Mouse (Mus musculus) cerebellum, adult 2 months (tissue): Measurements from ENCODE around the gene Hhipl1. TPM values are rescaled to one million over a fixed set of nuclear protein-coding genes. Genes with fewer than 3 reads are reported as not detected.

Experiments
- DNase-seq, 2 experiments: peaks; one replicate each; pipeline ENCODE4 v3.0.0; 2021
- H3K27ac ChIP-seq: fragments of 200-500 bp; 2 replicates; pipeline ENCODE4 v1.5.1; 2012; ENCODE audit warnings: low read length, control low read depth, inconsistent platforms; ENCODE audit not compliant: insufficient read depth
- H3K27me3 ChIP-seq: fragments of 200-500 bp; 2 replicates; pipeline ENCODE4 v1.6.1; 2012; ENCODE audit warnings: inconsistent platforms, mild to moderate bottlenecking, low read length, moderate library complexity; ENCODE audit not compliant: control insufficient read depth, insufficient read depth
- H3K4me1 ChIP-seq: fragments of 200-500 bp; 2 replicates; pipeline ENCODE4 v1.6.1; 2011; ENCODE audit warnings: low read length; ENCODE audit not compliant: control insufficient read depth, insufficient read depth
- H3K4me3 ChIP-seq: fragments of 200-500 bp; replicated peaks from 2 replicates; pipeline ENCODE3; 2011; ENCODE audit warnings: mild to moderate bottlenecking, low read depth, low read length, control low read depth; ENCODE audit not compliant: insufficient read depth
- CTCF ChIP-seq: fragments of 200-500 bp; IDR thresholded peaks from 2 replicates; pipeline ENCODE4 v1.5.1; 2011; ENCODE audit warnings: low read depth, mild to moderate bottlenecking, control low read depth, low read length, moderate library complexity, borderline replicate concordance; ENCODE audit not compliant: insufficient read depth
- POLR2A ChIP-seq: fragments of 200-500 bp; IDR thresholded peaks from 2 replicates; pipeline ENCODE4 v1.6.1; 2011; ENCODE audit warnings: low read length, control low read depth, borderline replicate concordance; ENCODE audit not compliant: insufficient read depth
- WGBS: fragments of 180-500 bp; shearing (Covaris S2); methylation state at CpG from one replicate; pipeline ENCODE4 v1.1.7; 2018; 5-methylcytosine and 5-hydroxymethylcytosine counted together
- polyA plus RNA-seq: library from polyadenylated mRNA; depleted of rRNA; stranded (reverse); fragments of >200 nt; gene quantifications from 2 replicates; pipeline ENCODE4 v1.2.3, GENCODE M21; 2012

Hhipl1 gene
- polyA plus RNA-seq, 1 experiment: 4.8 TPM

DNA sequence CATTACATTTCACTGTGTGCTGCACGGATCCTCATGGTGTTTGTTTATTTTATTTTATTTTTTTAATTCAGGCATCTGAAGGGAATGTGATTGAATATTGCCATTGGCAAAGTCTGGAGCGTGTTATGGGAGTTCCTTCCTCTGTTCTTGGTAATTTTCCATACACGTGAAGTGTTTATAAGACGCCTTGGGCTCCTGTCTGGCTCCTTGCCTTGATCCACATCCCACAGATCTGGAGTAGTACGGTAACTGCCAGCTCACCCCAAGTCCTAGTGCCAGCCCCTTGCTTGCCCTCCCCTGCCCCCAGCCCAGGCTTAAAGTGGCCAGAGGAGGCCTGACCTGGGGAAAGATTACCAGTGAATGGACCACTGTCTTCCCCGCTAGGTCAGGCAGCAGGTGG, 5.1 kb upstream of the Hhipl1 start:
- no peak overlapping the region for H3K27ac ChIP-seq
- 71% methylated on average over 6 of the region's 6 CpGs for WGBS
- TF ChIP-seq POLR2A (no peak), CTCF (no peak)
- DNase-seq: no peak
- no peaks in the 10 kb centered on the region for H3K27me3 ChIP-seq
- no peaks in the 10 kb centered on the region for H3K4me1 ChIP-seq
- no peak overlapping the region for H3K4me3 ChIP-seq

DNA sequence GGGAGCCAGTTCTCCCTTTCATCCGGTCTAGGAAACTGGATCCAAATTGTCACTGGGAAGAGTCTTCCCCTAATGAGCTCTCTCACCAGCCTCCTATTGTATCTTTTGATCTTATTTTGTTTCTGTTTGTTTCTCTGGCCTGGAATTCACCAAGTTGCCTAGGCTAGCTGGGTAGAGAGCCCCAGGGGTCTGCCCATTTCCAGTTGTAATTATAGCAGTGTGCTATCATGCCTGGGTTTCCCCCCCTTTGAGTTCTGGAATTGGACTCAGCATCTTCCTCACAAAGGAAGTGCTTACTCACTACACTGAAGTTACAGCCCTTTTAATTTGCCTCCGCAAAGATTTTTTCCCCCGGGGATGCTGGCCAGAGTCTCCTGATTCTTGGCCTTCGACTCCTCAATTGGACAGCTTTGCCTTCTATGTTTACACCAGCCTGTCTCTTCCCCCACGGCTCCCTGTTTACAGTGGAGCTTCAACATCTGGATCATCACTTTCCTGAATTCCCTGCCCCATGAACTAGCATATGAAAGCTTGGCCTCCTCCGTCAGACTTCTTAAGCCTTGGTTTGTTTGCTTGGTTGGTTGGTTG, 2.2 kb upstream of the Hhipl1 start:
- no peaks in the 10 kb centered on the region for H3K4me1 ChIP-seq
- WGBS: 45% methylated on average over 6 of the region's 6 CpGs
- H3K27me3 ChIP-seq: no peaks in the 10 kb centered on the region; the same call in 1 of the 2 replicates
- DNase-seq: no peak
- H3K4me3 ChIP-seq: no peak overlapping the region
- no peak overlapping the region for H3K27ac ChIP-seq
- TF ChIP-seq CTCF: no peak
- no peak for TF ChIP-seq POLR2A

DNA sequence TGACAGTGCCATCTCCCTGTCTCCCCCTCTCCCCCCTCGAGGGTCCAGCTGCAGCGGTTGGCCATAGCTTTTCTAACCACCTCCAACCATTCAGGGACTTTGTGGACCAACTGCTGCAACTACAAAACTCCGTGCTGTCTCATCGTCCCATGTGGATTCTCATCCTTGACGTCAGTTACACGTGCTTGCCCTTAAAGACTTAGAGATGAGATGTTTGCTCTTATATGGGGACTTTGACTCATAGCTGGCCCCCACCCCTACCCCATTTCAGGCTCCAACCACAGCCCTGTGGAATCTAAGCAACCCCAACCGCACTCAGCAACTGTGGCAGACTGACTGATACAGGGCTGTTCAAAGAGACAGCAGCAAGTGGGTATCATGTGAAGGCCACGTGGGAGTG, 898 bp upstream of the Hhipl1 start:
- no peak overlapping the region for H3K4me3 ChIP-seq
- TF ChIP-seq POLR2A (no peak), CTCF (no peak)
- H3K4me1 ChIP-seq: peaks cover 6% of the 10 kb centered on the region; the same call in 1 of the 2 replicates
- DNase-seq: no peak
- no peaks in the 10 kb centered on the region; the same call in 1 of the 2 replicates for H3K27me3 ChIP-seq
- 73% methylated on average over 8 of the region's 8 CpGs for WGBS
- H3K27ac ChIP-seq: no peak overlapping the region

DNA sequence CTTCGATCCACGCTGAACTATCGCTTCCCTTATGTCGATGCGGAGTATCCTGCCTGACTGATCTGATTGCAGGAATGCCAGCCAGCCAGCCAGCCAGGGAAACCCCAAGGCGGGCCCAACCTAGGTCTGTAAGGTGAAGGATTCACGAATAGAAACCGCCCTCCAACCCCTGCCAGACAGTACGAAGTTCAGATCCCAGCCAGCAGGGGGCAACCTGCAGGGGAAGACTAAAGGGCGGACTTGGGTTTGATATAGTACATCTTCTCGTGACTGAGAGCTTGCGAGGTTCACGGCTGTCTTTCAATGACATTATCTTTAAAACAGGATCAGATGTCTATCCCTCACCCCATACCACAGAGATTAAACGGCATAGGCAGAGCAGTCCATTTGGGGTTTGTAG, 1.5 kb downstream of the Hhipl1 start:
- TF ChIP-seq POLR2A: no peak
- TF ChIP-seq CTCF: peak; percentile 65
- Histone ChIP-seq H3K4me1 (peaks cover 10% of the 10 kb centered on the region; the same call in 1 of the 2 replicates), H3K4me3 (no peak overlapping the region), H3K27ac (no peak overlapping the region), H3K27me3 (no peaks in the 10 kb centered on the region; the same call in 1 of the 2 replicates)
- WGBS: 48% methylated on average over 14 of the region's 14 CpGs
- peak; percentile 33 to 60 for DNase-seq

DNA sequence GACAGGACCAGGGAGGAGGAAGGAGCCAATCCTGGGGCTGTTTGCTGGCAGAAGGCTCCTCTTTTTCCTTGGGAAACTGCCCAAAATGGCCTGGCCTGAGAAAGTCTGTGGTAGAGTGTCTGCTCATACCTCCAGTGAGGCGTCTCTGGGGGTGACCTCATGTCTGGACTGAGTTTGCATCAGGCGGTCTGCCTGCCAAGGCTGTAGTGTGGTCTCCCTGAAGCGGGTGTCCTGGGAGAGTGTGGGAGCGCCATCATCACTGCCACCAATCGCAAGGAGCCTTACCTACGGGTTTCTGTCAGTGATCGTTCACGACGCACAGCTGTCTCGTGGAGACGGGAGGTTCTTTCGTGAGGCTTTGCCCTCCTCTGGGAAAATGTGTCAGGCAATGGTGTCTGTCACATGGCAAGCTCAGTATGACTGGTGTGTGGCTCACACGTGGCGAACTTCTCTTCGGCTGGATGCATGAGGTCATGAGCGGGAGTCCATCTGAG, 2.3 kb downstream of the Hhipl1 start:
- Histone ChIP-seq H3K27me3 (no peaks in the 10 kb centered on the region; the same call in 1 of the 2 replicates), H3K27ac (no peak overlapping the region), H3K4me1 (peaks cover 10% of the 10 kb centered on the region; the same call in 1 of the 2 replicates), H3K4me3 (no peak overlapping the region)
- no peak for DNase-seq
- WGBS: 78% methylated on average over 16 of the region's 16 CpGs
- no peak for TF ChIP-seq POLR2A
- TF ChIP-seq CTCF: no peak

DNA sequence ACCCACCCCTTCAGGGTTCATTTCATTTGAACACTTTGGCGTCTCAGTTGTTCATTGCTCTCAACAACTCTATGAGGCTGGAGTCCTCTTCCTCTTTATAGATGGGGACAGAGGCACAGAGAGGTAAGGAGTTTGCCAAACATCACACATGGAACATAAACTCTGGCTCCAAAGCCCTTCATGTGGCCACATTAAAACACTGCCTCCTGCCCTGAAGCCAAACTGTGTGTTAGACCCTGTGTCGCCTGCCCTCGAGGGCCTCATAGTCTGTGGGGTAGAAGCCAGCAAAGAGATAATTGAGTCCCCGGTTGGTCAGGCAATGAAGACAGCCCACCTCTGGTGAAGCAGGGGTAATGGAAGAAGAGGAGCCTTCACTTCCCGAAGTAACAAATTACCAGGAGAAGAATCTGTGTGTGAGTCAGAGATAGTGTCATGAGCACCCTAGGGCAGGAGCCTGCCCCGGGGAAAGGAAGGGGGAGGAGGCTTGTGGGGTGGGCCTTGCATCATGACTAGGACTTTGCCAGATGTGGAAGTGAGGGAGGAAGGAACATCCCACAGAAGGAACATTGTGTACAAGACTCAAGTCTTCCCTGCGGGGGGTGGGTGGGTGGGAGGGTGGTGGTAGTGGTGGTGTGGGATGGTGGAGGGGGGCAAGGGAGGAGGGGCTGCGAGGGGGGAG, 3.2 kb downstream of the Hhipl1 start:
- no peak overlapping the region for H3K27ac ChIP-seq
- no peak for DNase-seq
- WGBS: 75% methylated on average over 7 of the region's 8 CpGs
- H3K4me3 ChIP-seq: no peak overlapping the region
- no peak for TF ChIP-seq POLR2A
- TF ChIP-seq CTCF: no peak
- no peaks in the 10 kb centered on the region; the same call in 1 of the 2 replicates for H3K27me3 ChIP-seq
- H3K4me1 ChIP-seq: peaks cover 10% of the 10 kb centered on the region; the same call in 1 of the 2 replicates

DNA sequence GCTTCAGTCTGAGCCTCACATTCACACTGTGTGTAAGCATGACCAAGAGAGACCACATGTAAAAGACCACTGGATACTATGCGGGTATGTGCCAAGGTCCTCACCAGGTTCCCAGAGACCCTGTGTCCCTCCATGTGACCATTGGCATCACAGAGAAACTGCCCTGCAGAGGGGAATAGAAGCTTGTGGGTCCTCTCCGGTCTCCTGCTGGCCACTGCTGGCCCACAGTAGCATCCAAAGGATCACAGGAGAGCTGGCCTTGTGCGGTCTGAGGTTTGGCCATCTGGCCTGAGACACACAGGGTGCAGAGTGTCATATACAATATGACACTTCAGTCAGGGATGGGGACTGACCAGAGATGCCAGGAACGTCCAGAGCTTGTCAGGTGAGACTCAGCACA, 4.0 kb downstream of the Hhipl1 start:
- no peak for DNase-seq
- H3K27ac ChIP-seq: no peak overlapping the region
- H3K27me3 ChIP-seq: no peaks in the 10 kb centered on the region; the same call in 1 of the 2 replicates
- no peak overlapping the region for H3K4me3 ChIP-seq
- H3K4me1 ChIP-seq: peaks cover 10% of the 10 kb centered on the region; the same call in 1 of the 2 replicates
- TF ChIP-seq POLR2A (no peak), CTCF (no peak)
- WGBS: 39% methylated on average over 4 of the region's 4 CpGs

DNA sequence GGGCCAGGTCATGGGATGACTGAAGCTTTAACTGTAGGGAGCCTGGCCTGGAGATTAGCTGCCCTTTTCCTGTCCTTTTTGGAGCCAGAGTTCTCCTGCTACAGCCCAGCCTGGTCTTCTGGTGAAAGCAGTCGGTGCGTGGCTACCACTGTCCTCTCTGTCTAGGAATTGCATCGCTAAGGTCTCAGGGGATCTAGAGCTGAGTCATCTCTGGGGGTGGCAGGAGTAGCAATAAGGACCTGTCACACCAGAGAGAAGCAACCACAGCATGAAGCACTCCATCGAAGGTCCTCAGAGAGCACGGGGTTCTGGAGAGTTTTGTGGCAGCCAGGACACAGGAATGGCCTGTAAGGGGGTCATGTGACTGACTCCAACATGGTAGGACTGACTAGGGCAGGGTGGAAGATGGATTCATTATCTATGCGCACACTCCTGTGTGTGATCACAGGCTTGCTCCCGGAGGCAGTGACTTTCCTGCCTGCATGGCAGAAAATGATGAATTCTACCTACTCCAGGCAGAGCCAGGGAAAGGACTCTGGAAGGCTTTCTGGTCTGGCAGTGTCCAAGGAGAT, 4.5 kb downstream of the Hhipl1 start:
- no peak for TF ChIP-seq POLR2A
- TF ChIP-seq CTCF: no peak
- no peak overlapping the region for H3K4me3 ChIP-seq
- H3K27ac ChIP-seq: no peak overlapping the region
- WGBS: 50% methylated on average over 7 of the region's 7 CpGs
- DNase-seq: no peak
- peaks cover 10% of the 10 kb centered on the region; the same call in 1 of the 2 replicates for H3K4me1 ChIP-seq
- no peaks in the 10 kb centered on the region; the same call in 1 of the 2 replicates for H3K27me3 ChIP-seq
